Comparison of ENCODE assay signal across 9 mouse cellular contexts in genomic region chr12:4593166-4593929, GRCm38 (mm10). TPM values are rescaled to one million over a fixed set of nuclear protein-coding genes. Genes with fewer than 3 reads are reported as not detected.
DNase-seq lines count a peak whose midpoint lies in the region; ATAC-seq and TF ChIP-seq lines count a peak whose summit lies in the region.
"Had no signal": no experiment of that assay in that cellular context is flagged by ENCODE, and none has a peak within 500 bp of the region (broad histone marks: within the 10 kb centered on the region; RNA-seq: fewer than 3 reads in every experiment).

No protein-coding gene starts in this region.

- peak overlapping the region; percentile 81 for H3K27ac ChIP-seq in MEL (ENCODE audit: control insufficient read depth, low read depth, low read length)
- 0 out of 2 replicates have a peak overlapping the region, but pooled peaks have one; percentile 31 for H3K27ac ChIP-seq in forebrain, embryonic 12.5 days

- H3K4me1 ChIP-seq in MEL (ENCODE audit: control insufficient read depth in 1 of 2, insufficient read depth in 2 of 2, low read length in 2 of 2) = peaks cover 3 to 6% of the 10 kb centered on the region in 2 experiments
- peaks cover 6% of the 10 kb centered on the region for H3K4me1 ChIP-seq in forebrain, embryonic 12.5 days
- H3K4me1 ChIP-seq in megakaryocyte, embryonic 14.5 days = peaks cover 48% of the 10 kb centered on the region

- H3K79me2 ChIP-seq in MEL (ENCODE audit: control insufficient read depth, insufficient read depth, low read length, poor library complexity) = peaks cover 35% of the 10 kb centered on the region

- 0 out of 4 replicates have a peak, but pooled peaks of 1 of the 2 experiments have one; percentile 25 for TF ChIP-seq POLR2A in MEL (IDR thresholded peaks at IDR 0.05; ENCODE audit: control insufficient read depth in 1 of 2, insufficient read depth in 1 of 2, low read depth in 1 of 2, low read length in 2 of 2, poor library complexity in 1 of 2)

- DNase-seq in MEL (ENCODE audit: low read depth, low spot score) = peak; percentile 82
- peak; percentile 44 for DNase-seq in c-Kit-positive CD71-positive TER-119-positive erythroid progenitor cells, embryonic 14.5 days (ENCODE audit: low spot score)
- peak; percentile 65 for DNase-seq in heart, postnatal 4 days
- peak; percentile 27 to 58 for DNase-seq in left cerebral cortex, postnatal 14 days (ENCODE audit: low spot score in 2 of 2)
- peak; percentile 44 to 52 for DNase-seq in right cerebral cortex, postnatal 10 days (ENCODE audit: low spot score in 2 of 2)
- peak; percentile 17 for DNase-seq in urinary bladder, postnatal 10 days (ENCODE audit: low spot score)

- under 1% methylated on average over 51 of the region's 80 CpGs for whole genome bisulfite sequencing in forebrain, embryonic 12.5 days

- ATAC-seq in forebrain, embryonic 12.5 days (ENCODE audit: low FRiP score) = peak; percentile 87

- no peak for TF ChIP-seq EP300 in MEL (IDR thresholded peaks at IDR 0.05; ENCODE audit: low read depth in 1 of 2, low read length in 2 of 2)

- no peak for TF ChIP-seq CTCF in MEL (IDR thresholded peaks at IDR 0.05 in 2 of 3, conservative IDR thresholded peaks at IDR 0.05 in 1 of 3; ENCODE audit: control insufficient read depth in 1 of 3, insufficient read depth in 1 of 3, low read depth in 2 of 3, low read length in 3 of 3, poor library complexity in 1 of 3, severe bottlenecking in 1 of 3)

- peak overlapping the region; percentile 88 to 96 for H3K4me3 ChIP-seq in MEL (ENCODE audit: control insufficient read depth in 1 of 2, insufficient read depth in 1 of 2, low read depth in 2 of 2, low read length in 2 of 2)
- peak overlapping the region; percentile 94 for H3K4me3 ChIP-seq in forebrain, embryonic 12.5 days (replicated peaks)
- peak overlapping the region; percentile 97 for H3K4me3 ChIP-seq in megakaryocyte, embryonic 14.5 days (replicated peaks)

- TF ChIP-seq RAD21 in MEL (IDR thresholded peaks at IDR 0.05; ENCODE audit: low read depth, low read length) = no peak

- peaks cover 0 to 22% of the 10 kb centered on the region in 2 experiments; a peak in 2 of 4 replicates for H3K36me3 ChIP-seq in MEL (ENCODE audit: control insufficient read depth in 1 of 2, insufficient read depth in 2 of 2, low read length in 2 of 2)
- no peaks in the 10 kb centered on the region for H3K36me3 ChIP-seq in forebrain, embryonic 12.5 days (replicated peaks)
- peaks cover 12% of the 10 kb centered on the region for H3K36me3 ChIP-seq in megakaryocyte, embryonic 14.5 days (replicated peaks; ENCODE audit: low read length)

- H3K4me2 ChIP-seq in forebrain, embryonic 12.5 days = peak overlapping the region; percentile 69

- no peaks in the 10 kb centered on the region for H3K27me3 ChIP-seq in MEL (ENCODE audit: control insufficient read depth in 1 of 2, insufficient read depth in 2 of 2, low read length in 2 of 2)
- peaks cover 11% of the 10 kb centered on the region; the same call in 1 of the 2 replicates for H3K27me3 ChIP-seq in forebrain, embryonic 12.5 days
- no peaks in the 10 kb centered on the region for H3K27me3 ChIP-seq in megakaryocyte, embryonic 14.5 days (replicated peaks)

- H3K9me3 ChIP-seq in MEL (replicated peaks; ENCODE audit: insufficient read depth, low read length) = no peaks in the 10 kb centered on the region
- no peaks in the 10 kb centered on the region for H3K9me3 ChIP-seq in forebrain, embryonic 12.5 days
- no peaks in the 10 kb centered on the region for H3K9me3 ChIP-seq in megakaryocyte, embryonic 14.5 days

- peak overlapping the region; percentile 90 for H3K9ac ChIP-seq in MEL (ENCODE audit: control insufficient read depth, low read depth, low read length, poor library complexity, severe bottlenecking)
- H3K9ac ChIP-seq in forebrain, embryonic 12.5 days = peak overlapping the region; percentile 76

- intact Hi-C loops in left cerebral cortex, postnatal 14 days (cut with DNase I) = loop anchor here (10.0 kb wide), 1 partner anchor 311 kb away; the partner anchor contains the start of gene Ubxn2a

TF ChIP-seq in MEL, 35 proteins besides CTCF, POLR2A, EP300 and RAD21:
- no peak for TF ChIP-seq E2F4 (IDR thresholded peaks at IDR 0.05; ENCODE audit: borderline replicate concordance, low read depth, low read length)
- no peak for TF ChIP-seq USF2 (IDR thresholded peaks at IDR 0.05; ENCODE audit: borderline replicate concordance in 1 of 2, insufficient read depth in 1 of 2, low read depth in 1 of 2, low read length in 2 of 2)
- no peak for TF ChIP-seq ZKSCAN1 (IDR thresholded peaks at IDR 0.05; ENCODE audit: low read depth, low read length)
- TF ChIP-seq KAT2A (conservative IDR thresholded peaks at IDR 0.05; ENCODE audit: low read depth, low read length) = no peak
- peak; percentile 68; the same call in 1 of the 2 replicates for TF ChIP-seq BHLHE40 (IDR thresholded peaks at IDR 0.05; ENCODE audit: borderline replicate concordance, low read depth, low read length)
- no peak for TF ChIP-seq POLR2AphosphoS5 (IDR thresholded peaks at IDR 0.05; ENCODE audit: borderline replicate concordance, low read depth, low read length)
- TF ChIP-seq GATA1 (IDR thresholded peaks at IDR 0.05; ENCODE audit: low read depth, low read length) = no peak
- peak; percentile 36; the same call in 1 of the 2 replicates for TF ChIP-seq ETS1 (IDR thresholded peaks at IDR 0.05; ENCODE audit: low read depth, low read length)
- TF ChIP-seq ZC3H11A (IDR thresholded peaks at IDR 0.05; ENCODE audit: low read depth, low read length) = no peak
- no peak; the same call in 1 of the 2 replicates for TF ChIP-seq POLR2AphosphoS2 (IDR thresholded peaks at IDR 0.05; ENCODE audit: low read length)
- no peak for TF ChIP-seq CHD2 (IDR thresholded peaks at IDR 0.05; ENCODE audit: low read length)
- no peak for TF ChIP-seq NRF1 (IDR thresholded peaks at IDR 0.05; ENCODE audit: insufficient read depth, low read depth, low read length, poor library complexity, severe bottlenecking)
- no peak for TF ChIP-seq ZNF384 (IDR thresholded peaks at IDR 0.05; ENCODE audit: low read depth, low read length)
- no peak for TF ChIP-seq CHD1 (IDR thresholded peaks at IDR 0.05; ENCODE audit: low read depth, low read length)
- no peak for TF ChIP-seq GABPA (IDR thresholded peaks at IDR 0.05; ENCODE audit: low read depth, low read length)
- peak; percentile 56; the same call in 1 of the 2 replicates for TF ChIP-seq MXI1 (IDR thresholded peaks at IDR 0.05; ENCODE audit: low read depth, low read length)
- peak; percentile 79 for TF ChIP-seq TBP (IDR thresholded peaks at IDR 0.05; ENCODE audit: low read depth, low read length)
- TF ChIP-seq MEF2A (IDR thresholded peaks at IDR 0.05; ENCODE audit: extremely low read depth, insufficient replicate concordance, low read depth, low read length, poor library complexity, severe bottlenecking) = no peak
- TF ChIP-seq HCFC1 (IDR thresholded peaks at IDR 0.05; ENCODE audit: low read depth, low read length) = peak; percentile 20; the same call in 1 of the 2 replicates
- TF ChIP-seq MAZ (IDR thresholded peaks at IDR 0.05; ENCODE audit: low read depth, low read length) = no peak
- TF ChIP-seq MYB (IDR thresholded peaks at IDR 0.05; ENCODE audit: low read depth, low read length) = no peak
- TF ChIP-seq UBTF (IDR thresholded peaks at IDR 0.05; ENCODE audit: borderline replicate concordance, insufficient read depth, low read depth, low read length) = peak; percentile 82; the same call in 1 of the 2 replicates
- no peak for TF ChIP-seq SMC3 (IDR thresholded peaks at IDR 0.05; ENCODE audit: low read depth, low read length)
- 0 out of 2 replicates have a peak, but pooled peaks have one; percentile 11 for TF ChIP-seq MYC (IDR thresholded peaks at IDR 0.05; ENCODE audit: low read depth, low read length)
- TF ChIP-seq TAL1 (IDR thresholded peaks at IDR 0.05; ENCODE audit: low read length) = no peak
- 0 out of 2 replicates have a peak, but pooled peaks have one; percentile 26 for TF ChIP-seq RCOR1 (IDR thresholded peaks at IDR 0.05; ENCODE audit: low read depth, low read length)
- TF ChIP-seq NELFE (IDR thresholded peaks at IDR 0.05; ENCODE audit: low read depth, low read length) = 0 out of 2 replicates have a peak, but pooled peaks have one; percentile 11
- no peak for TF ChIP-seq JUND (IDR thresholded peaks at IDR 0.05; ENCODE audit: low read depth, low read length)
- no peak for TF ChIP-seq ELF1 (IDR thresholded peaks at IDR 0.05; ENCODE audit: low read depth, low read length)
- TF ChIP-seq USF1 (IDR thresholded peaks at IDR 0.05; ENCODE audit: low read depth, low read length) = no peak
- TF ChIP-seq SIN3A (IDR thresholded peaks at IDR 0.05; ENCODE audit: low read length) = 0 out of 2 replicates have a peak, but pooled peaks have one; percentile 41
- 0 out of 2 replicates have a peak, but pooled peaks have one; percentile 22 for TF ChIP-seq TCF12 (IDR thresholded peaks at IDR 0.05; ENCODE audit: low read depth, low read length)

RNA-seq across cellular contexts. Expression of gene Gm3625, which starts 0.6 kb away (rescaled TPM):
- not detected in 2 replicates for total RNA-seq in MEL (2012; rRNA removed)
- polyA plus RNA-seq in MEL (2012; ENCODE audit: insufficient read depth in 1 of 2, insufficient read length in 2 of 2, low read depth in 1 of 2, low replicate concordance in 2 of 2, missing spikeins in 1 of 2) = not detected
- polyA plus RNA-seq in forebrain, embryonic 12.5 days (2016; fragmentation: Nextera tagmentation; extraction: Ambion mirVana) = not detected in 2 replicates
- total RNA-seq in heart, postnatal 4 days (2021) = not detected
- not detected for total RNA-seq in left cerebral cortex, postnatal 14 days (2021)
- polyA plus RNA-seq in megakaryocyte, embryonic 14.5 days (2012; ENCODE audit: insufficient read depth, low replicate concordance) = not detected in 2 replicates
- total RNA-seq: heart, postnatal 36 days had no signal

RNA-seq across cellular contexts. Expression of gene Itsn2, which starts 0.9 kb away (rescaled TPM):
- total RNA-seq in MEL (2012; rRNA removed) = 40.1 and 41.9 TPM in 2 replicates
- 100 to 1,000 TPM in 1 of 2 experiments, 10 to 100 TPM in 1; 47.5 to 218 TPM for polyA plus RNA-seq in MEL (2012; ENCODE audit: insufficient read depth in 1 of 2, insufficient read length in 2 of 2, low read depth in 1 of 2, low replicate concordance in 2 of 2, missing spikeins in 1 of 2)
- 17.9 and 20.1 TPM in 2 replicates for polyA plus RNA-seq in forebrain, embryonic 12.5 days (2016; fragmentation: Nextera tagmentation; extraction: Ambion mirVana)
- total RNA-seq in heart, postnatal 4 days (2021) = 10 to 100 TPM; 54.0 to 54.8 TPM
- 10 to 100 TPM; 61.4 to 64.2 TPM for total RNA-seq in left cerebral cortex, postnatal 14 days (2021)
- 8.9 and 11.5 TPM in 2 replicates for polyA plus RNA-seq in megakaryocyte, embryonic 14.5 days (2012; ENCODE audit: insufficient read depth, low replicate concordance)

Comparison
In these comparisons a context has a peak if more than half of its experiments do, and no peak if none do; other contexts are left out.
1. Peak in every context shown above with its lines: DNase-seq, ATAC-seq, H3K4me3 ChIP-seq and H3K27ac ChIP-seq.
2. DNase-seq: peak in every context shown above with its lines; median percentile 82 in MEL; 65 in heart, postnatal 4 days; 48 in right cerebral cortex, postnatal 10 days; 44 in c-Kit-positive CD71-positive TER-119-positive erythroid progenitor cells, embryonic 14.5 days; 42 in left cerebral cortex, postnatal 14 days; 17 in urinary bladder, postnatal 10 days.